Mouse (Mus musculus) small intestine, adult 2 months (tissue): Measurements from ENCODE around the gene Igfbp7.

Experiments used
- CTCF ChIP-seq: fragments of 200-500 bp; IDR thresholded peaks from 2 replicates; pipeline ENCODE4 v1.5.1; 2012; ENCODE audit warnings: low read depth, mild to moderate bottlenecking, control low read depth, inconsistent platforms, low read length, moderate library complexity, mixed read lengths; ENCODE audit not compliant: insufficient replicate concordance, insufficient read length; ENCODE audit errors: extremely low read depth
- POLR2A ChIP-seq: fragments of 200-500 bp; IDR thresholded peaks from 2 replicates; pipeline ENCODE4 v1.6.1; 2012; ENCODE audit warnings: low read depth, mild to moderate bottlenecking, control low read depth, inconsistent platforms, low read length, moderate library complexity

GRCm38 (mm10) chr5:77301296-77301903 lies 106.4 kb downstream of the Igfbp7 start:
- no peak for TF ChIP-seq CTCF
- no peak for TF ChIP-seq POLR2A
